Mouse (Mus musculus): Measurements from ENCODE around the gene Eepd1. TPM values are rescaled to one million over a fixed set of nuclear protein-coding genes. Genes with fewer than 3 reads are reported as not detected.

Eepd1 gene
- total RNA-seq, 2 experiments from 2014 or later: 0.42 TPM; not detected in 1

DNA sequence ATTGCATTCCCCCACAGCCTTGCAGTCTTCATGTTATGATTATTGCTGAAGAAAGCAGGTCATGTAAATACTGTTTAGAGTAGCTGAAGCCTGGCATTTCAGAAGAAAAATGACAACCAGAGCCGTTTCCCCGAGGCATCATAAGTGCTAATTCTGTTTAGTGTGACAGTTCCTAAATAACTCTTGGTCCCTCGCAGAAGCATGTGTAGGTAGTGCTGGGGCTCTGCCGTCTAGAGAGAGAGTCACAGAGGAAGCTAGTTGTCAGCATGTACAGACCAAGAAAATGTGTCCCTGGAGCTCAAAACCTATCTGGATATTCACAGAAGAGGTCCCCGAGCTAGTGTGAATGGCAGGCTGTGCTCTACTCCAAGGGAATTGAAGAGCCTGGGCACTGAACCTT, 85.7 kb downstream of the Eepd1 start:
- ATAC-seq (replicated peaks; ENCODE audit: low FRiP score, poor library complexity, severe bottlenecking): no peak

DNA sequence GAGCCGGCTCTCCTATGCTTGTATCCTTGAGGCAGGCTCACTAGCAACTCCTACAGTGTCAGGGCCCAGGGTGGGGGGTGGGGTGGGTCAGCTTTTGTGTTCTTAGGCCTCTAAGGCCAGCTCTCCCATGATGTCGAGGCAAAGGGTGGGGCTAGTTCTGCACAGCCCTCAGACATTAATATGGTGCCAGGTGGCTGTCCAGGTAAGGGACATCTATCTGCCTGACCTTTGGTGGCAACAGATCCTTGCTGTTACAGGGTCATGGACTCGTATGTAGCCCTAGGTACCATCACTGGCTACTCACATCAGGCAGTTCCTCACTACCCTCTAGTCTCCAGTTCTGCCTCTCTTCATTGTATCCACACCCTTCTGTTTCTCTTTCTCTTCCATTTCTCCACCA, 87.4 kb downstream of the Eepd1 start:
- ATAC-seq (replicated peaks; ENCODE audit: low FRiP score, poor library complexity, severe bottlenecking): no peak

DNA sequence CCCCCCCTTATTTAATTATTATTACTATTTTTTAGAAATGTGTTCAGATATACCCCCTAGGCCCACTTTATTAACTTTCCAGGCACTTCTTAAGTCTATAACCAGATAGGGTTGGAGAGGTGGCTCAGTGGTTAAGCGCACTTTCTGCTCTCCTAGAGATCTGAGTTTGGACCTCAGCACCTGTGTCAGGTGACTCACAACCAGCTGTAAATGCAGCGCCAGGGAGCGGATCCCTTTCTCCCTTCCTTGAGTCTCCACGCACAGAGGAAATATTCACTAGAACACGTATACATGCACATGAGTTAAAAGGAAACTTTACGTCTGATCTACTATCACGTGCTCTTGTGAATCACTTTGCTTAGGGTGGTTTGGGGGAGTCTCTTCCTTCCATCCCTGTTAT, 88.7 kb downstream of the Eepd1 start:
- no peak for ATAC-seq (replicated peaks; ENCODE audit: low FRiP score, poor library complexity, severe bottlenecking)

DNA sequence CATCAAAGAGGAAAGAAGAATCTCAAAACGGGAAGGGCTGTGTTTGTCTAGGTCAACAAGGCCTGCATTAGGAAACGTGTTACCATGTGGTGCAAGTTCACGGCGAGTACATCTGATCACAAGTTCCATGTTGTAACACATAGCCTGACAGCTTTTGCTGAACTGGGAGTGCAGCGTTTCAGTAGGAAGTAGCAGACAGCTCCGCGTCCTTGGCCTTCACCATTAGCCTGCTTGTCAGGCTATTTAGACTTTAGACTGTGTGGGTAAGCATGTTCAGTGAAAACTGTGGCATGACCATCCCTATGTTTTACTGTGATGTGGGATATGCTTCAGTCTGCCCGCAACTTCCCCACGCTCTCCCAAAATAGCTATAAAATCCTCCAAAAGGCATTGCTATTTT, 89.1 kb downstream of the Eepd1 start:
- ATAC-seq (replicated peaks; ENCODE audit: low FRiP score, poor library complexity, severe bottlenecking): no peak

DNA sequence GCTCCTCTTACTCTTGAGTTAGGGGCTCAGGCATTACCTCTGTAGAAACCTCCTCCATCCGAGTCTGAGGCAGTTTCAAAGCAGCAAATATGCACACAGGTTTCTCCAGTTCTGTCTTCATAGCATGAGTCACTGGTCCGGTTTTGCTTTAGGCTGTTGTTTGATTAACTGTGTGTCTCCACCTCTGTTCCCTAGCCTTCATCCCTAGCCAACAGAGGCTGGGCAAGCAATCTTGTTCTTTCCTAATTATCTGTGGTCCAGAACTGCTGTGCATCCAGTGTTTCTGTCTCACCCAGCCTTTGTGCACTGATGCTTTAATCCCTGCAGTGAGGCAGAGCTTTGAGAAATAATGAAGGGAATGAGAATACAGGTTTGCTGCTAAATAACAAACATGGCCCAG, 90.0 kb downstream of the Eepd1 start:
- ATAC-seq (replicated peaks; ENCODE audit: low FRiP score, poor library complexity, severe bottlenecking): no peak

DNA sequence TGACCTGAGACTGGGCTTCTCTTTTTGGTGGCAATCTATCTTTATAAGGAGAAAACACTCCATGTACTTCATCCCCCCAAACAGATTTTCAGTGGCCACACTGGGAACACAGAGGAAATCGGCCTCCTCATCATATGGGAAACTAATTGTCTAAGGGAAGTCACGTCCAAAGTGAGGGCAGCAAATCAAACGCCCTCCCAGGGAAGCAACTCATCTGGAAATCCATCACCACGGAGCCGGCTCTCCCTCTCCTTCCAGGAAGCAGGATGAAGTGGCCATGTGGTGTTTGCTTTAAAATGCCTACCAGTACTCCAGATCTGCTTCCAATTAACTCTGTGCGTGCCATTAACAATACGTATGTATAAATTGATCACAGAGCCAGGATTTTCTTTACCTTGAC, 92.4 kb downstream of the Eepd1 start:
- no peak for ATAC-seq (replicated peaks; ENCODE audit: low FRiP score, poor library complexity, severe bottlenecking)

DNA sequence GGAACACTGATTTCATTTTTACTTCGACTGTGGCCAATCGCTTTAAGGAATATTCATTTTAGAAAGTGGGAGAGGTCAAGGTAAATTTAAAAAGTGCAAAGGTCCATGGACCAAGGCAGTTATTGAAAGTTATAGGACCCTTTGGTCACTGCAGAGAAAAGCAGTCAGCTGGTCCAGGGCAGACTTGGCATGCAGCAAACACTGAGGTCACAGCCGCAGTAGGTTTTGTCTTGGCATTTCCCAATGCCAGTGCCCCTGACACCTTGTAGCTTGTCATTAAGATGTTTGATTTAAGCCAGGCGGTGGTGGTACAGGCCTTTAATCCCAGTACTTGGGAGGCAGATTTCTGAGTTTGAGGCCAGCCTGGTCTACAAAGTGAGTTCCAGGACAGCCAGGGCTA, 92.8 kb downstream of the Eepd1 start:
- no peak for ATAC-seq (replicated peaks; ENCODE audit: low FRiP score, poor library complexity, severe bottlenecking)

DNA sequence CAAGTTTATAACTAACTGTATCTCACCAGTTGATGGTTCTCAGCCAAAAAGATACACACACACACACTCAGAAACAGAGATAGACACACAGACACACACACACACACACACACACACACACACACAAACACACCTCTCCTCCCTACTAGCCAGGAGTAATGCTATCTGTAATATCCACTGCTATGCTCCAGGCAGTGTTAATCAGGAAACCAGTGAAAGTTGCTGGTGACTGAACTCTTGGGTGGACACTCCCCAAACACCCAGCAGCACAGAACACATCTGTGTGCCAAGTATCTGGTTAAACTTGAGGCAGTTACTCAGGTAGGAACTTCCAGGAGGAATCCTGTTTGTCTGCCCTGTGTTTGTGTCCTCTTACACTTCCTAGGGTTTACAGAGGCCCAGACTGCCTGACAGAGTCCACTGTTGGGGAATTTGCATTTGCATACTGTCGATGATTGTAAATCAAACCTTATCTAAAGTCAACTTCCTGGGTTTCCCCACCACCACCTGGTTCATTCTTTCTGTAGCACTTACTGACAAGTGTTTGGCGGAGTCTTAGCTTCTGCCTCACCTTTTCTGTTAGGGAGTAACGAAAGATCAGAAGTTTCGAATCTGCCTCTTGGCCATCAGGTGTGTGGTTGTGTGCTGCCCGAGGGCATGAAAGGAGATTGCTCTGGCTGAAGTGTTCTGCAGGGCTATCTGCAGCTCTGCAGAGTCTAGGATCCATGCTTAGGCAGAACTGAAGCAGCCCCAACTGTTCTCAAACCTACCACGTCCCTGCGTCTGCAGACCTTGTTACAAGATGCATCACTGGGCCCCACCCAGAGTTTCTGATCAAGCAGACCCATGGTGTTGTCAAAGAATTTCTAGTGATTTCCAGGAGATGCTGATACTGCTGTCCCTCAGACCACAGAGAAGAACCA, 97.6 kb downstream of the Eepd1 start:
- no peak for ATAC-seq (replicated peaks; ENCODE audit: low FRiP score, poor library complexity, severe bottlenecking)

DNA sequence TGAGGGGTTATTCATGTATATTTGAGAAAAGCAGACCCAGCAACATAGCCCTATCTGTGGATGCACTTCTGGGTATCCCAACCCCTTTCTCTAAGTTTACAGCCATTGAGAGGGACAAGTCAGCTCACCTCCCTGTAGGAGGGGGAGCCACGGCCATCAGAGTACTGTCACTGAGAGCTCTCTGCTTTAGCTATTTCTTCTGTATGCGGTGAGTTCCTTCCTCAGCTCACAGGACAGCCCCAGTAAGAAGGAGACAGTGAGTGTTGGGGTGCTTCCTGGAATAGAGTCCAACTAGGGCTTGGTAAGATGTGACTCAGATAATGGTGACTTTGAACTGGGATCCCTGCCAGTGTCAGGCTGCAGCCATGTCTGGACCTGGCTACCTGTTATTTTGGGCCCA, 102.3 kb downstream of the Eepd1 start:
- ATAC-seq (replicated peaks; ENCODE audit: low FRiP score, poor library complexity, severe bottlenecking): no peak

DNA sequence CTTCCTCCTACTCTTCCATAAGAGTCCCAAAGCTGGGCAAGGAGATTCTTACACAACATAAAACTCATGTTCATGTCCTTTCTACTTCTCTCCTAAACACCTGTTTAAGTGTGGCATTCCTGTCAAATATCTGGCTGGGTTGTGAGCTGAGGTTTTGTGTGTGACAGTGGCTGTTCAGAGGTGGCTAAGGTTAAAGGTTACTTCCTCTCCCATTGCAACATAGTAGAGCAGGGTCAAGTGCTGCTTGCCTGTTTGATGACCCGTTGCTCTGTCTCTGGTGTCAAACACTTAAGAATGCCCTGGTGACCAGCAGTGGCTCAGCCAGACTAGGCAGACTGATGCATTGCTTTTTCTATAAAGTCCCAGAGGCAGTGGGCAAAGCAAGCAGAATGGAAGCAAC, 104.3 kb downstream of the Eepd1 start:
- ATAC-seq (replicated peaks; ENCODE audit: low FRiP score, poor library complexity, severe bottlenecking): no peak

DNA sequence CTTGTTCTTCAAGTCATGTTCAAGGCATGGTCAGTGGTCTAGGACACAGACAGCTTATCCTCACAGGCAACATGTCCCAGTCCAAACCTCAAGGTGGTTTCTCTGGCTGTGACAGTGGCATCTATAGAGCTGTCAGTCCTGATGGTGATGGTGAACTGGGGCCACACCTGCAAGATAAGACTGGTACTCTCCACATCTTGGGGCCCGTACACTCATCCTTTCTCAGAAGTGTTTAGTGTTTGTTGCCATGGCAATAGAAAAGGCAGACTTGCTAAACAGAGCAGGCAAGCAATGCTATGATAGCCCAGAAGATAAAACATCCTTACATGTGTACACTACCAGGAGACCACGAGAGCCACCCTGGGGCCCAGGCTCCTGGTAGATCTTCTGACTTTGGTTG, 107.2 kb downstream of the Eepd1 start:
- ATAC-seq (replicated peaks; ENCODE audit: low FRiP score, poor library complexity, severe bottlenecking): no peak

DNA sequence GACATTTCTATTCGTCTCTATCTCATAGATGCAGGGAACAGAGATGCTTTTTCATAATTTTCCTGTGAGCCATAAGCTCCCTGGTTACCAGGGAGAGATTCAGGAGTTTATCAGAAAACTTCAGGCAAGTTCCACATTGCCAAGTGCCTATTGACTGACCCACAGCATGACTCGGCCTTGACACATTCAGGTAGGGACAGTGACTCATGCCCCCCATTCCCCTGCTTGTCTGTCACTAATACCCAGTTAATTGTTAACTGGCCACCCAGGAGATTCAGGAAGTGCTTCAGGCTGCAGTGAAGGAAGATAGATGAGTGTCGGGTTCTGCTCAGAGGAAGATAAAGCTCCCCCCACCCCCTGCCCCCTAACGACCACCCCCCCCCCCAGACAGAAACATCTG, 109.4 kb downstream of the Eepd1 start:
- ATAC-seq (replicated peaks; ENCODE audit: low FRiP score, poor library complexity, severe bottlenecking): no peak

DNA sequence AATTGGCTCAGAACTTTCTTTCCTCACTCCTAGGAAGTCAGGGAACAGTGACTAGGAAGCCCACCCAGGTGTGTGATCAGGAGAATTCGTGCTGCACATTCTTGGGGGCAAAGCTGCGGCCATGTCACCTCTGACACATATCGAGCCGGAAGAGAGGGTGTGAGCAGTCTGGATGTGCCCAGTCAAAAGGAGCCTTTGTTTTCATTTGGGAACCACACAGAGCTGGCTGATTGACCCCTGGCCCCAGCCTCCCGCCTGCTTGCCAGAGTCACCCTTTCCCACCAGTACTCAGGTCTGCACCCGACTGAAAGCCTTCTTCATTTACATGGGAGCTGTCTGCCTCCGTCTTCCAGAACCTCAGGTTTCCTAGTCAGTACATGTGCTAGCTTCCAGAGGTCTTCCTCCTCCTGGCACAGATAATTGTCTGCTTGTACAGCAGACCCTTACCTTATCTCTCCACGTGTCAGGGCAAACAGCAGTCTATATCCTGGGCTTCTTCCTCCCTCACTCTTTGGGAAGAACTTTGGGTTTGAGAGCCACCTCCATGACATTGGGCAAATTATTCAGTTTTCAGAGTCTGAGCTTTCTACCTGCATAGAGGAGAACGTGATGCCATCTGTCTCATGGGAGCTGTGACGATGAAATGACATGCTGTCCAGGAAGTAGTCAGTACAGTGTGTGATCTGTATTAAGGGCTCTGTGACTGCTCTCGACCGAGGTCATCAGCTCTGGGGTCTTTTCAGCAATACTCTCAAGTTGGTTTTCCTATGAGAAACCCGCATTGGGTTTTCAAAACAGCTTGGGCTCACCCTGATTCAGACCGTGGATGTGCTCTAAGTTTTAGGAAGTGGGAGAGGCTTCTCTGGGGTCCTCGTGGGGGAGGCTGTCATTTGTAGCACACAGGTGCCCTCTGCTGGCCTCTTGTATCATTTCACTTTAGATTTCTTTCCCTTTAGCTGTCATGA, 110.3 kb downstream of the Eepd1 start:
- no peak for ATAC-seq (replicated peaks; ENCODE audit: low FRiP score, poor library complexity, severe bottlenecking)

DNA sequence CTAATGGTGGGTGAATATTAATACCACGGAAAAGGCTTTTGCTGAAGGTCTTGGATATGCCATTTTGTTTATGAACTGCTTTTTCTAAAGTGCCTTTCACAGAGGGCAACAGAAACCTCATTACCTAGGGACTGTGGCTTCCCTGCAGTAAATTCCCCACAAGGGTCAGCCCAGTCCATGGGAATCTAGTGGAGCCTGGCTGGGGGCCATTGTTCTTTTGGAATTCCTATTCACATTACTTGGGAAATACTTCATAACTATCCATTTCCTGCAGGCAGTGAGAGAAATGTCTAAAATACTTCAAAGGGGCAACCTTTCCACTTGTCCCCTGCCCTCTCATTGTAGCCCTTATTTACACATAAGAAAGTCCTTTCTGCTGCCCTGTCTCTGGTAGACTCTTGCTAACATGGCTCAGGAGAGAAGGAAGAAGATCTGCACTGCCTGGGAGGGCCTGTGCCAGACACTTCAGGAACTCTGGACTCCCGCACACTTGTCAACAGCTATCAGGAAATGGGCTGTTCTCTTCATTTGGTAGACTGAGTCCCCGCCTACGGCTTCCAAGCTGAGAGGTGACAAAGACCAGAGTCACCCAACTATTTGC, 111.1 kb downstream of the Eepd1 start:
- ATAC-seq (replicated peaks; ENCODE audit: low FRiP score, poor library complexity, severe bottlenecking): no peak

DNA sequence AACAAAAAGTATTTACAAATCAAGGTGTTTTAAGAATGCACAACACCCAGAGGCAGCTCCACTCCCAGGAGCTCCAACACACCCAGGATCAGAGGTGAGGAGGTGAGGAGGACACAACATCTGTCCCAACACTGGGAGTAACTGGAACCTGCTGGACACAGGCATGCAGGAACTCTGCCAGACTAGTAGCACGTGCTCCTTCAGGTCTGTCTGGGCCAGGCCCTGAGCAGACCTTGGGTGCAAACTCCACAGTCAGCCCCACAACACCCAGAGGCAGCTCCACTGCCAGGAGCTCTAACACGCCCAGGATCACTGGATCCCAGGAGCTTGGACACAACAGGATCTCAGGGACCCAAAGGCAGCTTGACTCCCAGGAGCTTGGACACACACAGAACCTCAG, 143.4 kb downstream of the Eepd1 start:
- no peak for ATAC-seq (replicated peaks; ENCODE audit: low FRiP score, poor library complexity, severe bottlenecking)

DNA sequence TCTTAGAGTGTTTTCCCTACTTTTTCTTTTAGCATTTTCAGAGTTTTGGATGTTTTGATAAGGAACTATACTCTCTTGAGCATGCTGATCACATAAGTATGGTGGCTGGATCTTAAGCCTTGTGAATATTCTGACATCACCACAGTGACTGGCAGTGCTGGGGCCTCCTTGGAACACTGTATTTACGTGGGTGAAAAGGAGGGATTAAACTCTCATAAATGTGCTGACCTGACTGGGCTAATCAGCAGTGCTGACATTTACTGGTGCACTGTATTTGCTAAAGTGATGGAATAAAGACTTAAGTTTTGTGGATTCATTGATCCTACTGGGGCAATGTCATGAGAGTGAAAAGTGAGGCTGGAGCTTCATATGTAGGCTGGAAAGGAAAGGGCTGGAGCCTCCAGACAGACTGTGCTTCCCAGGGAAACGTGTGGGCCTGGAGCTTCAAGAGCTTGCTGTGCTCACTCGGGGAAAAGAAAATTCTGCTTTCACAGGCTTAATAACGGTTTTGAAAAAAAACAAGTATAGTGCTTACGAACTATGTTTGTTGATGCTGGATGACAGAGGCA, 148.3 kb downstream of the Eepd1 start:
- no peak for ATAC-seq (replicated peaks; ENCODE audit: low FRiP score, poor library complexity, severe bottlenecking)

All from erythroid progenitor cell, adult 5-6 weeks (primary cell).